Mouse (Mus musculus): ENCODE data around the gene Mgat4e. TPM values are rescaled to one million over a fixed set of nuclear protein-coding genes. Genes with fewer than 3 reads are reported as not detected.

Mgat4e gene
- polyA plus RNA-seq (2016; fragmentation: Nextera tagmentation; extraction: Ambion mirVana), result not detected in 2 replicates

- no peak for DNase-seq (ENCODE audit: low spot score)
- WGBS, result 49% methylated on average over 7 of the region's 7 CpGs
- Histone ChIP-seq H3K4me1 (no peaks in the 10 kb centered on the region), H3K9me3 (replicated peaks) (no peaks in the 10 kb centered on the region), H3K4me3 (no peak within 1 kb of the TSS), H3K36me3 (no peaks in the 10 kb centered on the region), H3K27me3 (ENCODE audit: low read depth, poor library complexity, severe bottlenecking) (no peaks in the 10 kb centered on the region), H3K27ac (no peak within 1 kb of the TSS)
Measured at GRCm38 (mm10) chr1:134549632-134550132, at the start of gene Mgat4e. TSS of gene Mgat4e (minus strand) at chr1:134549682.

- Histone ChIP-seq H3K36me3 (peaks cover 99% of the 10 kb centered on the region), H3K27ac (no peak overlapping the region), H3K4me1 (no peaks in the 10 kb centered on the region), H3K4me3 (no peak overlapping the region), H3K27me3 (ENCODE audit: low read depth, poor library complexity, severe bottlenecking) (no peaks in the 10 kb centered on the region), H3K9me3 (replicated peaks) (no peaks in the 10 kb centered on the region)
- WGBS, result 91% methylated on average over 9 of the region's 9 CpGs
- DNase-seq (ENCODE audit: low spot score), result no peak
Measured at GRCm38 (mm10) chr1:134597339-134598054, 48.0 kb upstream of the Mgat4e start.

- no peak for DNase-seq (ENCODE audit: low spot score)
- Histone ChIP-seq H3K4me1 (no peaks in the 10 kb centered on the region), H3K27me3 (ENCODE audit: low read depth, poor library complexity, severe bottlenecking) (no peaks in the 10 kb centered on the region), H3K27ac (no peak overlapping the region), H3K36me3 (peaks cover 97% of the 10 kb centered on the region), H3K4me3 (no peak overlapping the region), H3K9me3 (replicated peaks) (no peaks in the 10 kb centered on the region)
- 91% methylated on average over 2 of the region's 2 CpGs for WGBS
Measured at GRCm38 (mm10) chr1:134591773-134592172, 42.3 kb upstream of the Mgat4e start.

- Histone ChIP-seq H3K4me3 (no peak overlapping the region), H3K4me1 (no peaks in the 10 kb centered on the region), H3K27me3 (ENCODE audit: low read depth, poor library complexity, severe bottlenecking) (no peaks in the 10 kb centered on the region), H3K36me3 (peaks cover 97% of the 10 kb centered on the region), H3K27ac (no peak overlapping the region), H3K9me3 (replicated peaks) (no peaks in the 10 kb centered on the region)
- no peak for DNase-seq (ENCODE audit: low spot score)
Measured at GRCm38 (mm10) chr1:134589676-134590075, 40.2 kb upstream of the Mgat4e start.

GRCm38 (mm10) chr1:134583560-134583959 lies 34.1 kb upstream of the Mgat4e start:
- H3K4me3 ChIP-seq, result no peak overlapping the region
- DNase-seq (ENCODE audit: low spot score), result no peak
- 79% methylated on average over 3 of the region's 3 CpGs for WGBS
- no peak overlapping the region for H3K27ac ChIP-seq
- no peaks in the 10 kb centered on the region for H3K9me3 ChIP-seq (replicated peaks)
- H3K36me3 ChIP-seq, result peaks cover 67% of the 10 kb centered on the region
- no peaks in the 10 kb centered on the region for H3K4me1 ChIP-seq
- no peaks in the 10 kb centered on the region for H3K27me3 ChIP-seq (ENCODE audit: low read depth, poor library complexity, severe bottlenecking)

- no peaks in the 10 kb centered on the region for H3K4me1 ChIP-seq
- no peak overlapping the region for H3K27ac ChIP-seq
- DNase-seq (ENCODE audit: low spot score), result no peak
- peaks cover 39% of the 10 kb centered on the region for H3K36me3 ChIP-seq
- no peaks in the 10 kb centered on the region for H3K27me3 ChIP-seq (ENCODE audit: low read depth, poor library complexity, severe bottlenecking)
- WGBS, result 96% methylated on average over 2 of the region's 2 CpGs
- H3K9me3 ChIP-seq (replicated peaks), result no peaks in the 10 kb centered on the region
- H3K4me3 ChIP-seq, result no peak overlapping the region
Measured at GRCm38 (mm10) chr1:134580796-134581195, 31.3 kb upstream of the Mgat4e start.

- H3K36me3 ChIP-seq, result peaks cover 20% of the 10 kb centered on the region
- no peaks in the 10 kb centered on the region for H3K27me3 ChIP-seq (ENCODE audit: low read depth, poor library complexity, severe bottlenecking)
- WGBS, result 84% methylated on average over 6 of the region's 6 CpGs
- no peak for DNase-seq (ENCODE audit: low spot score)
- H3K27ac ChIP-seq, result no peak overlapping the region
- no peaks in the 10 kb centered on the region for H3K4me1 ChIP-seq
- no peak overlapping the region for H3K4me3 ChIP-seq
- H3K9me3 ChIP-seq (replicated peaks), result no peaks in the 10 kb centered on the region
Measured at GRCm38 (mm10) chr1:134577384-134578120, 28.1 kb upstream of the Mgat4e start.

GRCm38 (mm10) chr1:134573932-134574315 lies 24.4 kb upstream of the Mgat4e start:
- Histone ChIP-seq H3K9me3 (replicated peaks) (no peaks in the 10 kb centered on the region), H3K36me3 (peaks cover 8% of the 10 kb centered on the region; the same call in 1 of the 2 replicates), H3K4me1 (no peaks in the 10 kb centered on the region), H3K4me3 (no peak overlapping the region), H3K27me3 (ENCODE audit: low read depth, poor library complexity, severe bottlenecking) (no peaks in the 10 kb centered on the region), H3K27ac (no peak overlapping the region)
- DNase-seq (ENCODE audit: low spot score), result no peak
- 80% methylated on average over 5 of the region's 5 CpGs for WGBS

GRCm38 (mm10) chr1:134573300-134573931 lies 23.9 kb upstream of the Mgat4e start:
- WGBS, result 93% methylated on average over 1 of the region's 1 CpGs
- Histone ChIP-seq H3K4me3 (no peak overlapping the region), H3K27me3 (ENCODE audit: low read depth, poor library complexity, severe bottlenecking) (no peaks in the 10 kb centered on the region), H3K9me3 (replicated peaks) (no peaks in the 10 kb centered on the region), H3K4me1 (no peaks in the 10 kb centered on the region), H3K36me3 (peaks cover 8% of the 10 kb centered on the region; the same call in 1 of the 2 replicates), H3K27ac (no peak overlapping the region)
- DNase-seq (ENCODE audit: low spot score), result no peak

GRCm38 (mm10) chr1:134570631-134571030 lies 21.1 kb upstream of the Mgat4e start:
- DNase-seq (ENCODE audit: low spot score), result no peak
- Histone ChIP-seq H3K9me3 (replicated peaks) (no peaks in the 10 kb centered on the region), H3K4me3 (no peak overlapping the region), H3K4me1 (peaks cover 5% of the 10 kb centered on the region; the same call in 1 of the 2 replicates), H3K27ac (no peak overlapping the region), H3K36me3 (peaks cover 6% of the 10 kb centered on the region; the same call in 1 of the 2 replicates), H3K27me3 (ENCODE audit: low read depth, poor library complexity, severe bottlenecking) (no peaks in the 10 kb centered on the region)
- WGBS, result 74% methylated on average over 3 of the region's 3 CpGs

- Histone ChIP-seq H3K9me3 (replicated peaks) (no peaks in the 10 kb centered on the region), H3K27ac (no peak overlapping the region), H3K36me3 (0 out of 2 replicates have a peak, but pooled peaks cover 3% of the 10 kb centered on the region), H3K4me3 (no peak overlapping the region), H3K4me1 (peaks cover 7% of the 10 kb centered on the region; the same call in 1 of the 2 replicates), H3K27me3 (ENCODE audit: low read depth, poor library complexity, severe bottlenecking) (no peaks in the 10 kb centered on the region)
- DNase-seq (ENCODE audit: low spot score), result no peak
- WGBS, result 92% methylated on average over 9 of the region's 9 CpGs
Measured at GRCm38 (mm10) chr1:134570171-134570570, 20.7 kb upstream of the Mgat4e start.

GRCm38 (mm10) chr1:134567511-134567910 lies 18.0 kb upstream of the Mgat4e start:
- Histone ChIP-seq H3K9me3 (replicated peaks) (no peaks in the 10 kb centered on the region), H3K4me3 (no peak overlapping the region), H3K27ac (no peak overlapping the region), H3K27me3 (ENCODE audit: low read depth, poor library complexity, severe bottlenecking) (no peaks in the 10 kb centered on the region), H3K4me1 (peaks cover 9% of the 10 kb centered on the region), H3K36me3 (0 out of 2 replicates have a peak, but pooled peaks cover 3% of the 10 kb centered on the region)
- 21% methylated on average over 1 of the region's 1 CpGs for WGBS
- no peak for DNase-seq (ENCODE audit: low spot score)

- H3K4me1 ChIP-seq, result peaks cover 17% of the 10 kb centered on the region
- H3K4me3 ChIP-seq, result no peak overlapping the region
- DNase-seq (ENCODE audit: low spot score), result no peak
- H3K27me3 ChIP-seq (ENCODE audit: low read depth, poor library complexity, severe bottlenecking), result no peaks in the 10 kb centered on the region
- WGBS, result 87% methylated on average over 3 of the region's 3 CpGs
- H3K27ac ChIP-seq, result no peak overlapping the region
- H3K36me3 ChIP-seq, result no peaks in the 10 kb centered on the region
- no peaks in the 10 kb centered on the region for H3K9me3 ChIP-seq (replicated peaks)
Measured at GRCm38 (mm10) chr1:134563726-134564125, 14.2 kb upstream of the Mgat4e start.
